Mouse (Mus musculus) hindbrain, embryonic 10.5 days (tissue): ENCODE measurements around the gene Def6. TPM values are rescaled to one million over a fixed set of nuclear protein-coding genes. Genes with fewer than 3 reads are reported as not detected.

Experiments
- DNase-seq: peaks from one replicate; pipeline ENCODE4 v3.0.0-alpha.2; 2017; ENCODE audit warnings: low spot score
- H3K27ac ChIP-seq: fragments of 300-500 bp; sonication (generic); 2 replicates; pipeline ENCODE4 v1.5.1; 2016; ENCODE audit warnings: mild to moderate bottlenecking, moderate library complexity
- H3K27me3 ChIP-seq: fragments of 300-500 bp; sonication (generic); 2 replicates; pipeline ENCODE4 v1.6.1; 2016; ENCODE audit warnings: mild to moderate bottlenecking; ENCODE audit not compliant: poor library complexity, insufficient read depth, severe bottlenecking
- H3K36me3 ChIP-seq: fragments of 300-500 bp; sonication (generic); 2 replicates; pipeline ENCODE4 v1.6.1; 2016; ENCODE audit warnings: mild to moderate bottlenecking, moderate library complexity
- H3K4me1 ChIP-seq: fragments of 300-500 bp; sonication (generic); replicated peaks from 2 replicates; pipeline ENCODE4 v1.6.1; 2016; ENCODE audit warnings: mild to moderate bottlenecking
- H3K4me3 ChIP-seq: fragments of 300-500 bp; sonication (generic); 2 replicates; pipeline ENCODE4 v1.5.1; 2016; ENCODE audit warnings: mild to moderate bottlenecking, moderate library complexity
- H3K9me3 ChIP-seq: fragments of 300-500 bp; sonication (generic); 2 replicates; pipeline ENCODE4 v1.6.1; 2016; ENCODE audit warnings: mild to moderate bottlenecking, moderate library complexity
- WGBS: fragments of 180-500 bp; shearing (Covaris S2); methylation state at CpG from one replicate; pipeline ENCODE4 v1.1.7; 2016; 5-methylcytosine and 5-hydroxymethylcytosine counted together
- polyA plus RNA-seq: library from polyadenylated mRNA; unstranded; fragments of >200 nt; fragmentation: Nextera tagmentation; extraction: Ambion mirVana; gene quantifications from 2 replicates; pipeline ENCODE4 v1.2.1, GENCODE M21; 2016

The Def6 gene
- polyA plus RNA-seq, 1 experiment from 2014 or later, result 4.3 TPM

- H3K27ac ChIP-seq, result peak overlapping the region; percentile 41; the same call in 1 of the 2 replicates
- H3K9me3 ChIP-seq, result no peaks in the 10 kb centered on the region
- no peak for DNase-seq
- H3K4me1 ChIP-seq, result peaks cover 5% of the 10 kb centered on the region; the same call in 1 of the 2 replicates
- WGBS, result 81% methylated on average over 12 of the region's 12 CpGs
- no peak overlapping the region for H3K4me3 ChIP-seq
- H3K27me3 ChIP-seq, result no peaks in the 10 kb centered on the region
- H3K36me3 ChIP-seq, result no peaks in the 10 kb centered on the region
Observed at GRCm38 (mm10) chr17:28271537-28272266, 64.1 kb downstream of the Def6 start.

GRCm38 (mm10) chr17:28272281-28272680 is 64.7 kb downstream of the Def6 start:
- no peak overlapping the region for H3K27ac ChIP-seq
- 81% methylated on average over 9 of the region's 9 CpGs for WGBS

GRCm38 (mm10) chr17:28272837-28273236 is 65.3 kb downstream of the Def6 start:
- Histone ChIP-seq H3K27ac (no peak overlapping the region), H3K9me3 (no peaks in the 10 kb centered on the region), H3K4me1 (peaks cover 13% of the 10 kb centered on the region), H3K4me3 (no peak overlapping the region), H3K27me3 (no peaks in the 10 kb centered on the region), H3K36me3 (no peaks in the 10 kb centered on the region)
- 86% methylated on average over 6 of the region's 6 CpGs for WGBS
- DNase-seq, result no peak

More at GRCm38 (mm10) chr17:28272281-28272680, 64.7 kb downstream of the Def6 start:
- no peak for DNase-seq
- Histone ChIP-seq H3K27me3 (no peaks in the 10 kb centered on the region), H3K9me3 (no peaks in the 10 kb centered on the region), H3K36me3 (no peaks in the 10 kb centered on the region), H3K4me1 (peaks cover 8% of the 10 kb centered on the region; the same call in 1 of the 2 replicates), H3K4me3 (no peak overlapping the region)

GRCm38 (mm10) chr17:28274739-28275138 is 67.2 kb downstream of the Def6 start:
- no peaks in the 10 kb centered on the region for H3K9me3 ChIP-seq
- H3K36me3 ChIP-seq, result no peaks in the 10 kb centered on the region
- no peak overlapping the region for H3K27ac ChIP-seq
- H3K4me1 ChIP-seq, result peaks cover 23% of the 10 kb centered on the region
- no peaks in the 10 kb centered on the region for H3K27me3 ChIP-seq
- DNase-seq, result no peak
- H3K4me3 ChIP-seq, result no peak overlapping the region
- 87% methylated on average over 3 of the region's 3 CpGs for WGBS

GRCm38 (mm10) chr17:28277226-28277625 is 69.6 kb downstream of the Def6 start:
- no peak for DNase-seq
- no peak overlapping the region for H3K4me3 ChIP-seq
- H3K9me3 ChIP-seq, result no peaks in the 10 kb centered on the region
- 84% methylated on average over 14 of the region's 14 CpGs for WGBS
- peaks cover 40% of the 10 kb centered on the region for H3K4me1 ChIP-seq
- no peak overlapping the region for H3K27ac ChIP-seq
- H3K27me3 ChIP-seq, result no peaks in the 10 kb centered on the region
- no peaks in the 10 kb centered on the region for H3K36me3 ChIP-seq

- Histone ChIP-seq H3K27me3 (no peaks in the 10 kb centered on the region), H3K36me3 (no peaks in the 10 kb centered on the region), H3K4me1 (peaks cover 40% of the 10 kb centered on the region), H3K9me3 (no peaks in the 10 kb centered on the region), H3K4me3 (no peak overlapping the region), H3K27ac (no peak overlapping the region)
- DNase-seq, result no peak
- WGBS, result 77% methylated on average over 10 of the region's 10 CpGs
Observed at GRCm38 (mm10) chr17:28277721-28278120, 70.1 kb downstream of the Def6 start.

GRCm38 (mm10) chr17:28278156-28278555 is 70.6 kb downstream of the Def6 start:
- H3K4me1 ChIP-seq, result peaks cover 40% of the 10 kb centered on the region
- H3K27me3 ChIP-seq, result no peaks in the 10 kb centered on the region
- WGBS, result 90% methylated on average over 3 of the region's 3 CpGs
- H3K4me3 ChIP-seq, result no peak overlapping the region
- H3K36me3 ChIP-seq, result no peaks in the 10 kb centered on the region
- no peaks in the 10 kb centered on the region for H3K9me3 ChIP-seq
- no peak for DNase-seq
- H3K27ac ChIP-seq, result no peak overlapping the region

Other genes starting within 250 kb of the Def6 start
- 1.1 and 2.8 TPM in 2 replicates for gene Tcp11, start 127.1 kb upstream of the Def6 start, polyA plus RNA-seq
- 10.7 and 11.0 TPM in 2 replicates for gene Scube3, start 65.6 kb upstream of the Def6 start, polyA plus RNA-seq
- 36.1 and 39.8 TPM in 2 replicates for gene Zfp523, start 30.6 kb upstream of the Def6 start, polyA plus RNA-seq
- 1.8 and 2.0 TPM in 2 replicates for gene Ppard, start 24.9 kb downstream of the Def6 start, polyA plus RNA-seq
- gene Fance, start 105.7 kb downstream of the Def6 start, polyA plus RNA-seq, result 32.6 and 32.9 TPM in 2 replicates
- gene Rpl10a, start 120.7 kb downstream of the Def6 start, polyA plus RNA-seq, result 439 and 483 TPM in 2 replicates
- gene Tead3, start 143.0 kb downstream of the Def6 start, polyA plus RNA-seq, result 5.5 and 6.1 TPM in 2 replicates
- gene Tulp1, start 157.4 kb downstream of the Def6 start, polyA plus RNA-seq, result 2.8 and 4.0 TPM in 2 replicates